Mouse (Mus musculus): ENCODE data around the gene Gm2310. TPM values are rescaled to one million over a fixed set of nuclear protein-coding genes. Genes with fewer than 3 reads are reported as not detected.

The Gm2310 gene
- polyA plus RNA-seq, 1 experiment from 2014 or later = not detected

GRCm38 (mm10) chr15:8512957-8513356, 6.8 kb downstream of the Gm2310 start:
- peak; percentile 43 for DNase-seq (ENCODE audit: low spot score)
- ATAC-seq (ENCODE audit: insufficient read depth, low FRiP score, low TSS enrichment) = no peak; the same call in 1 of the 2 replicates
- WGBS = 26% methylated on average over 5 of the region's 5 CpGs

GRCm38 (mm10) chr15:8511861-8512260, 7.9 kb downstream of the Gm2310 start:
- no peak overlapping the region for H3K4me2 ChIP-seq (ENCODE audit: low read depth)
- DNase-seq (ENCODE audit: low spot score) (no peak), ATAC-seq (ENCODE audit: insufficient read depth, low FRiP score, low TSS enrichment) (no peak)
- H3K27me3 ChIP-seq (ENCODE audit: control insufficient read depth, insufficient read depth, low read length) = no peaks in the 10 kb centered on the region
- no peak overlapping the region for H3K27ac ChIP-seq (ENCODE audit: low read depth, low read length)
- H3K9ac ChIP-seq (ENCODE audit: low read length) = no peak overlapping the region
- 74% methylated on average over 9 of the region's 9 CpGs for WGBS
- no peaks in the 10 kb centered on the region for H3K36me3 ChIP-seq (ENCODE audit: control insufficient read depth, insufficient read depth, low read length)
- peaks cover 2% of the 10 kb centered on the region; the same call in 1 of the 2 replicates for H3K4me1 ChIP-seq (ENCODE audit: control insufficient read depth, insufficient read depth, low read length)
- H3K4me3 ChIP-seq (ENCODE audit: low read depth, low read length) = no peak overlapping the region
- H3K9me3 ChIP-seq (ENCODE audit: control insufficient read depth, low read length) = no peaks in the 10 kb centered on the region

More at GRCm38 (mm10) chr15:8512957-8513356, 6.8 kb downstream of the Gm2310 start:
- H3K4me3 ChIP-seq (ENCODE audit: low read depth, low read length) = no peak overlapping the region
- H3K4me1 ChIP-seq (ENCODE audit: control insufficient read depth, insufficient read depth, low read length) = peaks cover 2% of the 10 kb centered on the region; the same call in 1 of the 2 replicates
- H3K4me2 ChIP-seq (ENCODE audit: low read depth) = no peak overlapping the region
- H3K27me3 ChIP-seq (ENCODE audit: control insufficient read depth, insufficient read depth, low read length) = no peaks in the 10 kb centered on the region
- no peak overlapping the region for H3K27ac ChIP-seq (ENCODE audit: low read depth, low read length)
- no peaks in the 10 kb centered on the region for H3K9me3 ChIP-seq (ENCODE audit: control insufficient read depth, low read length)
- no peak overlapping the region for H3K9ac ChIP-seq (ENCODE audit: low read length)
- no peaks in the 10 kb centered on the region for H3K36me3 ChIP-seq (ENCODE audit: control insufficient read depth, insufficient read depth, low read length)

GRCm38 (mm10) chr15:8502431-8502830, 17.3 kb downstream of the Gm2310 start:
- Histone ChIP-seq H3K4me2 (ENCODE audit: low read depth) (no peak overlapping the region), H3K4me3 (ENCODE audit: low read depth, low read length) (no peak overlapping the region), H3K27me3 (ENCODE audit: control insufficient read depth, insufficient read depth, low read length) (no peaks in the 10 kb centered on the region), H3K36me3 (ENCODE audit: control insufficient read depth, insufficient read depth, low read length) (no peaks in the 10 kb centered on the region), H3K27ac (ENCODE audit: low read depth, low read length) (no peak overlapping the region), H3K9ac (ENCODE audit: low read length) (no peak overlapping the region), H3K4me1 (ENCODE audit: control insufficient read depth, insufficient read depth, low read length) (no peaks in the 10 kb centered on the region), H3K9me3 (ENCODE audit: control insufficient read depth, low read length) (no peaks in the 10 kb centered on the region)
- no peak for ATAC-seq (ENCODE audit: insufficient read depth, low FRiP score, low TSS enrichment)
- DNase-seq (ENCODE audit: low spot score) = no peak
- 87% methylated on average over 2 of the region's 2 CpGs for WGBS

GRCm38 (mm10) chr15:8485261-8485660, 34.5 kb downstream of the Gm2310 start:
- DNase-seq (ENCODE audit: low spot score) = no peak
- no peak overlapping the region for H3K9ac ChIP-seq (ENCODE audit: low read length)
- H3K27ac ChIP-seq (ENCODE audit: low read depth, low read length) = no peak overlapping the region
- ATAC-seq (ENCODE audit: insufficient read depth, low FRiP score, low TSS enrichment) = no peak
- no peak overlapping the region for H3K4me2 ChIP-seq (ENCODE audit: low read depth)
- no peak overlapping the region for H3K4me3 ChIP-seq (ENCODE audit: low read depth, low read length)
- H3K27me3 ChIP-seq (ENCODE audit: control insufficient read depth, insufficient read depth, low read length) = no peaks in the 10 kb centered on the region
- 87% methylated on average over 6 of the region's 6 CpGs for WGBS
- no peaks in the 10 kb centered on the region for H3K4me1 ChIP-seq (ENCODE audit: control insufficient read depth, insufficient read depth, low read length)
- no peaks in the 10 kb centered on the region for H3K36me3 ChIP-seq (ENCODE audit: control insufficient read depth, insufficient read depth, low read length)
- no peaks in the 10 kb centered on the region for H3K9me3 ChIP-seq (ENCODE audit: control insufficient read depth, low read length)

- Histone ChIP-seq H3K4me3 (ENCODE audit: low read depth, low read length) (no peak overlapping the region), H3K9me3 (ENCODE audit: control insufficient read depth, low read length) (no peaks in the 10 kb centered on the region), H3K36me3 (ENCODE audit: control insufficient read depth, insufficient read depth, low read length) (no peaks in the 10 kb centered on the region), H3K9ac (ENCODE audit: low read length) (no peak overlapping the region), H3K27me3 (ENCODE audit: control insufficient read depth, insufficient read depth, low read length) (no peaks in the 10 kb centered on the region), H3K4me1 (ENCODE audit: control insufficient read depth, insufficient read depth, low read length) (no peaks in the 10 kb centered on the region), H3K4me2 (ENCODE audit: low read depth) (no peak overlapping the region), H3K27ac (ENCODE audit: low read depth, low read length) (no peak overlapping the region)
- no peak for ATAC-seq (ENCODE audit: insufficient read depth, low FRiP score, low TSS enrichment)
- 67% methylated on average over 4 of the region's 4 CpGs for WGBS
- no peak for DNase-seq (ENCODE audit: low spot score)
Observed at GRCm38 (mm10) chr15:8469006-8469575, 50.7 kb downstream of the Gm2310 start.

Other genes starting within 250 kb of the Gm2310 start
- 24.1 and 24.3 TPM in 2 replicates for gene Nipbl, start 75.5 kb downstream of the Gm2310 start, polyA plus RNA-seq (2014; fragmentation: Nextera tagmentation; extraction: Ambion mirVana)
- 58.6 and 66.3 TPM in 2 replicates for gene Slc1a3, start 190.8 kb upstream of the Gm2310 start, polyA plus RNA-seq (2014; fragmentation: Nextera tagmentation; extraction: Ambion mirVana)